Mouse (Mus musculus) adrenal gland, adult 8-10 months (tissue): ENCODE data around the gene Mxd3. TPM values are rescaled to one million over a fixed set of nuclear protein-coding genes. Genes with fewer than 3 reads are reported as not detected.

Experiments
- DNase-seq: peaks from one replicate; pipeline ENCODE4 v3.0.0; 2022
- total RNA-seq, 4 experiments: library from RNA; stranded (reverse); gene quantifications; 2 replicates each; pipeline ENCODE4 v1.2.4; 2022

Mxd3 gene
- total RNA-seq, 4 experiments from 2014 or later, result 0.30 to 1.9 (median 1.1) TPM

- no peak for DNase-seq
Observed at GRCm38 (mm10) chr13:55330567-55331400, 1.2 kb upstream of the Mxd3 start.

- no peak for DNase-seq
Observed at GRCm38 (mm10) chr13:55329109-55329682, 427 bp downstream of the Mxd3 start.

GRCm38 (mm10) chr13:55328641-55329040, 982 bp downstream of the Mxd3 start:
- DNase-seq, result no peak

- no peak for DNase-seq
Observed at GRCm38 (mm10) chr13:55328171-55328570, 1.5 kb downstream of the Mxd3 start.

- peak; percentile 81 for DNase-seq
Observed at GRCm38 (mm10) chr13:55327633-55328032, 2.0 kb downstream of the Mxd3 start.

- DNase-seq, result no peak
Observed at GRCm38 (mm10) chr13:55327169-55327568, 2.5 kb downstream of the Mxd3 start.

GRCm38 (mm10) chr13:55325596-55325995, 4.0 kb downstream of the Mxd3 start:
- no peak for DNase-seq

GRCm38 (mm10) chr13:55322130-55322825, 7.3 kb downstream of the Mxd3 start:
- DNase-seq, result no peak

GRCm38 (mm10) chr13:55321434-55322129, 8.0 kb downstream of the Mxd3 start, which contains the start of gene Rab24:
TSS of gene Rab24 (minus strand) at chr13:55321946.
- DNase-seq, result peak; percentile 77

GRCm38 (mm10) chr13:55319931-55320533, 9.6 kb downstream of the Mxd3 start, which contains the start of gene Prelid1:
TSS of gene Prelid1 (plus strand) at chr13:55320500.
- DNase-seq, result no peak

GRCm38 (mm10) chr13:55318351-55318750, 11.3 kb downstream of the Mxd3 start:
- no peak for DNase-seq

- DNase-seq, result no peak
Observed at GRCm38 (mm10) chr13:55314891-55315412, 14.7 kb downstream of the Mxd3 start.

- DNase-seq, result no peak
Observed at GRCm38 (mm10) chr13:55313051-55313450, 16.6 kb downstream of the Mxd3 start.

GRCm38 (mm10) chr13:55312028-55312630, 17.5 kb downstream of the Mxd3 start:
- DNase-seq, result no peak

- DNase-seq, result no peak
Observed at GRCm38 (mm10) chr13:55300913-55301312, 28.7 kb downstream of the Mxd3 start.

GRCm38 (mm10) chr13:55296760-55297159, 32.9 kb downstream of the Mxd3 start:
- no peak for DNase-seq

GRCm38 (mm10) chr13:55288854-55289253, 40.8 kb downstream of the Mxd3 start:
- DNase-seq, result no peak

GRCm38 (mm10) chr13:55277646-55278045, 52.0 kb downstream of the Mxd3 start:
- DNase-seq, result no peak

GRCm38 (mm10) chr13:55277203-55277602, 52.4 kb downstream of the Mxd3 start:
- no peak for DNase-seq
